Mouse (Mus musculus) olfactory bulb, adult 2 months (tissue): ENCODE measurements around the gene Cmc1. TPM values are rescaled to one million over a fixed set of nuclear protein-coding genes. Genes with fewer than 3 reads are reported as not detected.
A peak's percentile ranks its signal among the peaks of the same experiment; 100 is the strongest.
"Not testable (repeated sequence)": the region's sequence is repeated elsewhere in the genome, so short reads cannot be mapped to it uniquely, and the experiment has no call there.

ENCODE experiments used
- H3K27ac ChIP-seq: fragments of 200-500 bp; 2 replicates; pipeline ENCODE4 v1.5.1; 2012; ENCODE audit warnings: low read depth, low read length; ENCODE audit not compliant: insufficient read depth
- H3K4me1 ChIP-seq: fragments of 200-500 bp; 2 replicates; pipeline ENCODE4 v1.6.1; 2012; ENCODE audit warnings: low read length; ENCODE audit not compliant: control insufficient read depth, insufficient read depth
- H3K4me3 ChIP-seq: fragments of 200-500 bp; 2 replicates; pipeline ENCODE4 v1.5.1; 2012; ENCODE audit warnings: mild to moderate bottlenecking, low read depth, low read length, moderate library complexity; ENCODE audit not compliant: insufficient read depth
- CTCF ChIP-seq: fragments of 200-500 bp; IDR thresholded peaks from 2 replicates; pipeline ENCODE4 v1.5.1; 2012; ENCODE audit warnings: low read depth, mild to moderate bottlenecking, low read length, moderate library complexity; ENCODE audit not compliant: insufficient read depth
- POLR2A ChIP-seq: fragments of 200-500 bp; IDR thresholded peaks from 2 replicates; pipeline ENCODE4 v1.6.1; 2012; ENCODE audit warnings: mild to moderate bottlenecking, low read depth, low read length, moderate library complexity; ENCODE audit not compliant: insufficient read depth
- WGBS: fragments of 180-500 bp; shearing (Covaris S2); methylation state at CpG from one replicate; pipeline ENCODE4 v1.1.7; 2018; 5-methylcytosine and 5-hydroxymethylcytosine counted together
- polyA plus RNA-seq: library from polyadenylated mRNA; stranded (reverse); fragments of >200 nt; gene quantifications from 2 replicates; pipeline ENCODE4 v1.2.4, GENCODE M21; 2012; ENCODE audit warnings: low replicate concordance; ENCODE audit not compliant: missing spikeins, insufficient read depth, insufficient read length

Cmc1 gene
- polyA plus RNA-seq, 1 experiment = not detected

- H3K4me3 ChIP-seq = no peak overlapping the region
- no peak overlapping the region for H3K27ac ChIP-seq
- WGBS = 88% methylated on average over 5 of the region's 5 CpGs
- TF ChIP-seq POLR2A = no peak
- TF ChIP-seq CTCF = no peak
- H3K4me1 ChIP-seq = peaks cover 4% of the 10 kb centered on the region; the same call in 1 of the 2 replicates
Measured at GRCm38 (mm10) chr9:118154666-118155065, 4.7 kb upstream of the Cmc1 start.

- 94% methylated on average over 1 of the region's 1 CpGs for WGBS
- Histone ChIP-seq H3K27ac (no peak overlapping the region), H3K4me1 (peaks cover 6% of the 10 kb centered on the region), H3K4me3 (no peak overlapping the region)
- TF ChIP-seq CTCF = no peak
- no peak for TF ChIP-seq POLR2A
Measured at GRCm38 (mm10) chr9:118151221-118151507, 1.2 kb upstream of the Cmc1 start.

DNA sequence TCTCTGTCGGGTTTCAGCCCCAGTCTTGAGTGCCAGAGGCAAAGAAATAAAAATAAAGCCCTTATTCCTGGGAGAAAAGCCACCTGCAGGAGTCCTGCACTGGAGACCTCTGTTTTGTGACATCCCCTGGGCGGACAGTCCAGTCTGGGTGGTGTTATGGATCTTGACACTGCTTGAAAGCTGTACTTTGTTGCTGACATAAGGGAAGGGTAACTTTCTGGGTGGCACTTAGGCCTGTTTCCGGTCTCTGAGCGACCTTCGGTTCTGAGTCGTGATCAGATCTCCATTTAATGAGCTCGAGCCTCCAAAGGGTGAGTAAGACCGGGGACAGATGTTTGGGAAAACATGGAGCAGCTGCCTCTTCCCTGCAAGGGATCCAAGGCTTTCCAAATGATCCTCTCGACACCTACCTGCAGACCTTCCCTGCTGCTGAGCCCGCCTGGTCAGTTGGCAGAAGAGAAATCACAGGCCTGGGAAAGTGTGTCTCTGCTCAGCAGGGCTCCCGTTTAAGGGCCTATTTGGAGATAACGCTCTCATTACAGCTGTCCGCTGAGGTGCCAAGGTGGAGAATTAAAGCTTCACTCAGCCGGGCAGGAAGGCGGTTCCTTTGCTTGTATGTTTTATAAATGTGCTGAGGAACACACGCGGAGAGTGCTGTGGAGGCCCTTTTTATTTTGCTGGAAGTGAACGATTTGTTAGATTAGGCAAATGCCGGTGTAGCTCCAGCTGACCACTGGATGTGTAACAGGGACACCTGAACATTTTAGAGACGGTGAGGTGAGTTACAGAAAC is 648 bp upstream of the Cmc1 start:
- Histone ChIP-seq H3K27ac (no peak overlapping the region), H3K4me1 (peaks cover 6% of the 10 kb centered on the region), H3K4me3 (peak overlapping the region; percentile 88)
- no peak for TF ChIP-seq CTCF
- no peak for TF ChIP-seq POLR2A
- WGBS = 71% methylated on average over 20 of the region's 20 CpGs

GRCm38 (mm10) chr9:118140356-118140755 is 9.6 kb downstream of the Cmc1 start:
- 84% methylated on average over 3 of the region's 3 CpGs for WGBS
- not testable (repeated sequence) for H3K4me1 ChIP-seq, H3K27ac ChIP-seq, H3K4me3 ChIP-seq

GRCm38 (mm10) chr9:118110360-118110710 is 39.6 kb downstream of the Cmc1 start:
- TF ChIP-seq CTCF = no peak
- Histone ChIP-seq H3K27ac (no peak overlapping the region), H3K4me3 (no peak overlapping the region), H3K4me1 (no peaks in the 10 kb centered on the region)
- WGBS = 67% methylated on average over 2 of the region's 2 CpGs

DNA sequence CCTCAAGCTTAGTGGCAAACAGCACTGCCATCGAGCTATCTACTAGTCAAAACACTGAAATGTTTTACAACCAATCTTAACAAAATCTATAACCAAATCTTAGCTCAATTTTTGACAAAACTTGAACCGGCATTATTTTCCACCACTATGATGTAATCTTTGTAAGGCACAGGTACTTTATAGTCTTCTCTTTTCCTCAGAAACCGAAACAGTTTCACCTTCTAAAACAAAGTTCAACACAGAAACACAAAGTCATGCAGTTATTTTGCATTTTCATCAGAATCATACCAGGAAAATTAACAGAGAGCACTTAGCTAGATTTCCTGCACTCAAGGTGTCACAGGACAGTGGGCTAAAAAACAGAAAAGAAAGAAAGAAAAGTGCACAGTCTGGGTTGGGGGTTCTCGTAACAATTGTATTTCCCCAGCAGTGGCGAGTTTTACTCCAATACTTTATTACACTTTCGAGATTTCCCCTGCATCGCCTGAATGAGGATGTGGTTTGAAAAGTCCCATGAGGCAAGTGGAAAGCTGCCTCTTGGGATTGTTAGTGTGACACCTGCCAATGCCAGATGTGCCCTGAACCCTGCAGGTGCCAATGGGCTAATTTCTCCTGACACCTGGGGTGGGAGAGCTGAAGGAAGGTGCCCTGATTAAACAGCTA is 40.1 kb downstream of the Cmc1 start:
- WGBS = 88% methylated on average over 7 of the region's 7 CpGs
- Histone ChIP-seq H3K27ac (no peak overlapping the region), H3K4me1 (no peaks in the 10 kb centered on the region), H3K4me3 (no peak overlapping the region)
- TF ChIP-seq POLR2A (no peak), CTCF (no peak)

GRCm38 (mm10) chr9:118108527-118109011 is 41.4 kb downstream of the Cmc1 start:
- Histone ChIP-seq H3K27ac (no peak overlapping the region), H3K4me3 (no peak overlapping the region), H3K4me1 (peaks cover 2% of the 10 kb centered on the region; the same call in 1 of the 2 replicates)
- WGBS = 22% methylated on average over 4 of the region's 4 CpGs
- no peak for TF ChIP-seq POLR2A

DNA sequence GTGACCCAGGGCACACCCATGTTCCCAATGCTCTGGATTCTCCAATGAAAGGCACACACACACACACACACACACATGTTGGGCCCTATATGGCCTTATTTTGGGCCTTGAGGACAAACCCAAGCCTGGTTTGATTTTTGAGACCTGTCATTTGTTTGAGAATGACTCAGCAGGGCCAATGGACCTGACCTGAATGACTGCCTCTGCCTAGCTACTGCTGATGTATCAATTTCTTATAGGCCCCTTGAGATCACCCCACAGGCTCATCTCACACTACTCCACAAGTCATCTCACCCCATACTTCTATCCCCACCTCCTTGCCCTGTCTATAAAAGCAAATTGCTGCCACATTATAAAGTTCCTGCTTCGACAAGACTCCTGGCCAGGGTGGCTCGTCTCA is 48.2 kb downstream of the Cmc1 start:
- H3K4me3 ChIP-seq = no peak overlapping the region
- H3K27ac ChIP-seq = no peak overlapping the region
- TF ChIP-seq POLR2A (no peak), CTCF (no peak)
- H3K4me1 ChIP-seq = peaks cover 2% of the 10 kb centered on the region; the same call in 1 of the 2 replicates
- WGBS = 100% methylated on average over 2 of the region's 2 CpGs

GRCm38 (mm10) chr9:118100484-118100883 is 49.5 kb downstream of the Cmc1 start:
- TF ChIP-seq CTCF (no peak), POLR2A (no peak)

DNA sequence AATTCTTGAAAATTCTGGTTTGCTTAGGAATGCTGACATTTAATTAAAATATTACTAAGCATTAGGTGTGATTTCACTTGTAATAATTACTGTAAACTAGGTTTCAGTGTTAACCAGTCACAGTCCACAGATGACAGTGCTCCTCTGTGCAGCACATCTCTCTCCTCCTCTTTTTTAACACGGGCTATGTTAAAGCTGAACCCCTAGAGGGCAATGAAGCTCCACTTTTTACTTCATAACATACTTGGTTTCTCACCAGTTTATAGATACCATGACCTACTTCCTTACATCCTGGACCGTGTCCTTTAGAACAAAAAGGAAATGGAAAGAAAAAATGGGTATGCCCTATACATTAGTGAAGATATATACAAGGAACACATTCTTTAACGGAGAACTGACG is 50.6 kb downstream of the Cmc1 start:
- H3K4me3 ChIP-seq = no peak overlapping the region
- WGBS = 23% methylated on average over 4 of the region's 4 CpGs
- no peak overlapping the region for H3K27ac ChIP-seq
- TF ChIP-seq CTCF (no peak), POLR2A (no peak)
- H3K4me1 ChIP-seq = peaks cover 2% of the 10 kb centered on the region; the same call in 1 of the 2 replicates

More at GRCm38 (mm10) chr9:118100484-118100883, 49.5 kb downstream of the Cmc1 start:
- H3K4me3 ChIP-seq = no peak overlapping the region
- H3K4me1 ChIP-seq = peaks cover 2% of the 10 kb centered on the region; the same call in 1 of the 2 replicates
- 98% methylated on average over 2 of the region's 2 CpGs for WGBS
- H3K27ac ChIP-seq = no peak overlapping the region
